Mouse (Mus musculus) heart, adult 2 months (tissue): ENCODE results near the gene Bmp7.

Experiments
- CTCF ChIP-seq: fragments of 200-600 bp; IDR thresholded peaks from 2 replicates; pipeline ENCODE4 v1.8.1; 2022; ENCODE audit warnings: antibody characterized with exemption, mild to moderate bottlenecking, moderate library complexity
- POLR2A ChIP-seq: fragments of 200-500 bp; IDR thresholded peaks from 2 replicates; pipeline ENCODE4 v1.6.1; 2011; ENCODE audit warnings: mild to moderate bottlenecking, low read depth, low read length, control low read depth; ENCODE audit not compliant: insufficient read depth

GRCm38 (mm10) chr2:172888147-172888546, 52.0 kb downstream of the Bmp7 start:
- TF ChIP-seq CTCF: no peak
- no peak for TF ChIP-seq POLR2A
